Mouse (Mus musculus): ENCODE results near the gene Spata16.

DNA sequence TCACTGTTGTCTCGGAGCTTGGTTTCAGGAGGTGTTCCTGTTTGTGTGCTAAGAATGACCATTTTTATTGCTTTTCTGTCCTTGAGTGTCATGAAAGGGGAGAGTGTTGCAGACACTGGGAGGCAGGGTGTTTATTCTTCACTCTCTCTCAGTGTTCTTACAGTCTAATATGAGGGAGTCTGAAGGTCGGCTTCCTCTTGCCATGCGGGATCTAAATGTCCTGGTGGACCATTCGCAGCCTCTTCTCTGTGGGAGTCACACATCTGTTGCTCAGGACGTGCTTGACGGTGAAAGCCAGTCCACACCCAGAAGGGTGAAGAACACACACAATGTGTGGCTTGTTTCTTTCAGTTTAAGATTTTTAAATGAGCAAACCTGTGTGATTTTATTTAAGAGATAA is 90.1 kb downstream of the Spata16 start:
- TF ChIP-seq CTCF (IDR thresholded peaks at IDR 0.05; ENCODE audit: low read depth, low read length) (no peak), POLR2A (IDR thresholded peaks at IDR 0.05; ENCODE audit: borderline replicate concordance, low read depth, low read length) (no peak)
